Mouse (Mus musculus) bone marrow, adult 2 months (tissue): ENCODE data around the gene Mkrn2os.

Source experiments
- CTCF ChIP-seq: fragments of 200-500 bp; IDR thresholded peaks from 2 replicates; pipeline ENCODE4 v1.5.1; 2011; ENCODE audit warnings: low read length, control low read depth; ENCODE audit not compliant: control insufficient read depth, insufficient read depth
- POLR2A ChIP-seq: fragments of 200-500 bp; IDR thresholded peaks from 2 replicates; pipeline ENCODE4 v1.6.1; 2011; ENCODE audit warnings: low read depth, mild to moderate bottlenecking, control low read depth, low read length, borderline replicate concordance; ENCODE audit not compliant: control insufficient read depth

DNA sequence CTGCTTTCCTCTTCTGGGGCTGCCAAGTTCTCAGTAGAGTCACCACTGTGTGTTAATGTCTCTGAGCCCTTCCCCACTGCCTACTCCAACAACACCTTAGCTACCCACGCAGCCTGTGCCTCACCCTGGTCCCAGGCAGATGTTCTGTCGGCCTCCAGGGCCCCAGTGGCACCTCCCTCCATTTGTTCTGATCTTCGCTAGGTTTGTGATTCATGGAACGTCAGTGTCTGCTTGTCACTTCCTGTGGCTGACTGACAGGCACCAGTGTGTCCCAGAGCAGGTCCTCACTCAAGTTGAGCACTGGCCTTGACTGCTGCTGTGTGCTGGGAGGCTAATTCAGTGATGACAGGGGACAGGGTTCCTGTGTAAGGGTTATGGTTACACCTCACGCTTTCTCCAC lies 15.0 kb downstream of the Mkrn2os start:
- TF ChIP-seq POLR2A (no peak), CTCF (no peak)
